Mouse (Mus musculus): ENCODE measurements at regions not wholly inside any gene's neighbourhood (a gene's known extent, or its start where the extent isn't known, plus 50 kb on each side); places are given as distances from the start of the nearest gene placed in this dataset.

GRCm38 (mm10) chr15:63286026-63286425, 559.0 kb downstream of the Gsdmc2 start:
- H3K27ac ChIP-seq (ENCODE audit: low read length), result no peak overlapping the region
- no peaks in the 10 kb centered on the region for H3K9me3 ChIP-seq (ENCODE audit: control insufficient read depth, low read depth, low read length)
- no peak overlapping the region for H3K4me2 ChIP-seq (replicated peaks; ENCODE audit: low read depth, low read length)
- no peak for ATAC-seq (ENCODE audit: insufficient number of reproducible peaks, insufficient read depth, low FRiP score, low read depth)
- H3K9ac ChIP-seq (replicated peaks; ENCODE audit: low read depth, low read length), result no peak overlapping the region
- no peaks in the 10 kb centered on the region for H3K4me1 ChIP-seq (ENCODE audit: control insufficient read depth, insufficient read depth, low read length)
- no peaks in the 10 kb centered on the region for H3K36me3 ChIP-seq (ENCODE audit: control insufficient read depth, insufficient read depth, low read length)
- H3K27me3 ChIP-seq (ENCODE audit: control insufficient read depth, insufficient read depth, low read length), result no peaks in the 10 kb centered on the region
- no peak overlapping the region for H3K4me3 ChIP-seq (ENCODE audit: low read depth, low read length)
- WGBS, result 76% methylated on average over 1 of the region's 1 CpGs

- 92% methylated on average over 2 of the region's 2 CpGs for WGBS
- H3K9me3 ChIP-seq (ENCODE audit: control insufficient read depth, low read depth, low read length), result no peaks in the 10 kb centered on the region
- no peak for ATAC-seq (ENCODE audit: insufficient number of reproducible peaks, insufficient read depth, low FRiP score, low read depth)
Measured at GRCm38 (mm10) chr15:63270381-63270780, 574.6 kb downstream of the Gsdmc2 start.

GRCm38 (mm10) chr15:63265845-63266244, 579.1 kb downstream of the Gsdmc2 start:
- H3K27ac ChIP-seq (ENCODE audit: low read length), result no peak overlapping the region
- no peaks in the 10 kb centered on the region for H3K36me3 ChIP-seq (ENCODE audit: control insufficient read depth, insufficient read depth, low read length)
- H3K4me1 ChIP-seq (ENCODE audit: control insufficient read depth, insufficient read depth, low read length), result no peaks in the 10 kb centered on the region
- H3K4me2 ChIP-seq (replicated peaks; ENCODE audit: low read depth, low read length), result no peak overlapping the region
- H3K9ac ChIP-seq (replicated peaks; ENCODE audit: low read depth, low read length), result no peak overlapping the region
- ATAC-seq (ENCODE audit: insufficient number of reproducible peaks, insufficient read depth, low FRiP score, low read depth), result no peak
- no peaks in the 10 kb centered on the region for H3K27me3 ChIP-seq (ENCODE audit: control insufficient read depth, insufficient read depth, low read length)
- 86% methylated on average over 1 of the region's 1 CpGs for WGBS
- no peaks in the 10 kb centered on the region for H3K9me3 ChIP-seq (ENCODE audit: control insufficient read depth, low read depth, low read length)
- H3K4me3 ChIP-seq (ENCODE audit: low read depth, low read length), result no peak overlapping the region

More at GRCm38 (mm10) chr15:63270381-63270780, 574.6 kb downstream of the Gsdmc2 start:
- Histone ChIP-seq H3K4me1 (ENCODE audit: control insufficient read depth, insufficient read depth, low read length) (no peaks in the 10 kb centered on the region), H3K27ac (ENCODE audit: low read length) (no peak overlapping the region), H3K4me2 (replicated peaks; ENCODE audit: low read depth, low read length) (no peak overlapping the region), H3K4me3 (ENCODE audit: low read depth, low read length) (no peak overlapping the region), H3K36me3 (ENCODE audit: control insufficient read depth, insufficient read depth, low read length) (no peaks in the 10 kb centered on the region), H3K9ac (replicated peaks; ENCODE audit: low read depth, low read length) (no peak overlapping the region), H3K27me3 (ENCODE audit: control insufficient read depth, insufficient read depth, low read length) (no peaks in the 10 kb centered on the region)

- WGBS, result 78% methylated on average over 2 of the region's 2 CpGs
- H3K4me1 ChIP-seq (ENCODE audit: control insufficient read depth, insufficient read depth, low read length), result no peaks in the 10 kb centered on the region
Measured at GRCm38 (mm10) chr15:63255736-63256135, 589.2 kb downstream of the Gsdmc2 start.

GRCm38 (mm10) chr15:63252781-63253340, 592.1 kb downstream of the Gsdmc2 start:
- ATAC-seq (ENCODE audit: insufficient number of reproducible peaks, insufficient read depth, low FRiP score, low read depth), result no peak
- no peaks in the 10 kb centered on the region for H3K4me1 ChIP-seq (ENCODE audit: control insufficient read depth, insufficient read depth, low read length)
- H3K4me2 ChIP-seq (replicated peaks; ENCODE audit: low read depth, low read length), result no peak overlapping the region
- H3K27ac ChIP-seq (ENCODE audit: low read length), result no peak overlapping the region
- WGBS, result 47% methylated on average over 1 of the region's 1 CpGs
- no peaks in the 10 kb centered on the region for H3K36me3 ChIP-seq (ENCODE audit: control insufficient read depth, insufficient read depth, low read length)
- no peak overlapping the region for H3K9ac ChIP-seq (replicated peaks; ENCODE audit: low read depth, low read length)
- no peaks in the 10 kb centered on the region for H3K9me3 ChIP-seq (ENCODE audit: control insufficient read depth, low read depth, low read length)
- H3K27me3 ChIP-seq (ENCODE audit: control insufficient read depth, insufficient read depth, low read length), result no peaks in the 10 kb centered on the region
- H3K4me3 ChIP-seq (ENCODE audit: low read depth, low read length), result no peak overlapping the region

More at GRCm38 (mm10) chr15:63255736-63256135, 589.2 kb downstream of the Gsdmc2 start:
- Histone ChIP-seq H3K4me3 (ENCODE audit: low read depth, low read length) (no peak overlapping the region), H3K9me3 (ENCODE audit: control insufficient read depth, low read depth, low read length) (no peaks in the 10 kb centered on the region), H3K9ac (replicated peaks; ENCODE audit: low read depth, low read length) (no peak overlapping the region), H3K27me3 (ENCODE audit: control insufficient read depth, insufficient read depth, low read length) (no peaks in the 10 kb centered on the region), H3K27ac (ENCODE audit: low read length) (no peak overlapping the region), H3K36me3 (ENCODE audit: control insufficient read depth, insufficient read depth, low read length) (no peaks in the 10 kb centered on the region), H3K4me2 (replicated peaks; ENCODE audit: low read depth, low read length) (no peak overlapping the region)
- no peak for ATAC-seq (ENCODE audit: insufficient number of reproducible peaks, insufficient read depth, low FRiP score, low read depth)

- WGBS, result 73% methylated on average over 3 of the region's 3 CpGs
- Histone ChIP-seq H3K36me3 (ENCODE audit: control insufficient read depth, insufficient read depth, low read length) (no peaks in the 10 kb centered on the region), H3K4me2 (replicated peaks; ENCODE audit: low read depth, low read length) (no peak overlapping the region), H3K4me3 (ENCODE audit: low read depth, low read length) (no peak overlapping the region), H3K27me3 (ENCODE audit: control insufficient read depth, insufficient read depth, low read length) (no peaks in the 10 kb centered on the region), H3K4me1 (ENCODE audit: control insufficient read depth, insufficient read depth, low read length) (no peaks in the 10 kb centered on the region), H3K9me3 (ENCODE audit: control insufficient read depth, low read depth, low read length) (no peaks in the 10 kb centered on the region), H3K9ac (replicated peaks; ENCODE audit: low read depth, low read length) (no peak overlapping the region), H3K27ac (ENCODE audit: low read length) (no peak overlapping the region)
- no peak for ATAC-seq (ENCODE audit: insufficient number of reproducible peaks, insufficient read depth, low FRiP score, low read depth)
Measured at GRCm38 (mm10) chr15:63238601-63239000, 606.4 kb downstream of the Gsdmc2 start.

GRCm38 (mm10) chr15:63218393-63219060, 626.5 kb downstream of the Gsdmc2 start:
- Histone ChIP-seq H3K36me3 (ENCODE audit: control insufficient read depth, insufficient read depth, low read length) (no peaks in the 10 kb centered on the region), H3K4me2 (replicated peaks; ENCODE audit: low read depth, low read length) (no peak overlapping the region), H3K9ac (replicated peaks; ENCODE audit: low read depth, low read length) (no peak overlapping the region), H3K4me3 (ENCODE audit: low read depth, low read length) (no peak overlapping the region), H3K9me3 (ENCODE audit: control insufficient read depth, low read depth, low read length) (no peaks in the 10 kb centered on the region), H3K27ac (ENCODE audit: low read length) (no peak overlapping the region), H3K4me1 (ENCODE audit: control insufficient read depth, insufficient read depth, low read length) (no peaks in the 10 kb centered on the region), H3K27me3 (ENCODE audit: control insufficient read depth, insufficient read depth, low read length) (no peaks in the 10 kb centered on the region)
- 67% methylated on average over 2 of the region's 2 CpGs for WGBS
- no peak for ATAC-seq (ENCODE audit: insufficient number of reproducible peaks, insufficient read depth, low FRiP score, low read depth)

GRCm38 (mm10) chr15:63205150-63205549, 639.8 kb downstream of the Gsdmc2 start:
- no peak overlapping the region for H3K9ac ChIP-seq (replicated peaks; ENCODE audit: low read depth, low read length)
- H3K27ac ChIP-seq (ENCODE audit: low read length), result no peak overlapping the region
- ATAC-seq (ENCODE audit: insufficient number of reproducible peaks, insufficient read depth, low FRiP score, low read depth), result no peak
- no peaks in the 10 kb centered on the region for H3K27me3 ChIP-seq (ENCODE audit: control insufficient read depth, insufficient read depth, low read length)
- no peaks in the 10 kb centered on the region for H3K9me3 ChIP-seq (ENCODE audit: control insufficient read depth, low read depth, low read length)
- 100% methylated on average over 1 of the region's 1 CpGs for WGBS
- no peak overlapping the region for H3K4me2 ChIP-seq (replicated peaks; ENCODE audit: low read depth, low read length)
- no peak overlapping the region for H3K4me3 ChIP-seq (ENCODE audit: low read depth, low read length)
- H3K36me3 ChIP-seq (ENCODE audit: control insufficient read depth, insufficient read depth, low read length), result no peaks in the 10 kb centered on the region
- H3K4me1 ChIP-seq (ENCODE audit: control insufficient read depth, insufficient read depth, low read length), result no peaks in the 10 kb centered on the region

- H3K27ac ChIP-seq (ENCODE audit: low read length), result no peak overlapping the region
Measured at GRCm38 (mm10) chr15:63195031-63195430, 649.9 kb downstream of the Gsdmc2 start.

More at GRCm38 (mm10) chr15:63195031-63195430, 649.9 kb downstream of the Gsdmc2 start:
- 78% methylated on average over 2 of the region's 2 CpGs for WGBS
- no peak overlapping the region for H3K4me3 ChIP-seq (ENCODE audit: low read depth, low read length)
- H3K9me3 ChIP-seq (ENCODE audit: control insufficient read depth, low read depth, low read length), result no peaks in the 10 kb centered on the region
- no peak overlapping the region for H3K9ac ChIP-seq (replicated peaks; ENCODE audit: low read depth, low read length)
- no peaks in the 10 kb centered on the region for H3K36me3 ChIP-seq (ENCODE audit: control insufficient read depth, insufficient read depth, low read length)
- ATAC-seq (ENCODE audit: insufficient number of reproducible peaks, insufficient read depth, low FRiP score, low read depth), result no peak
- H3K4me1 ChIP-seq (ENCODE audit: control insufficient read depth, insufficient read depth, low read length), result no peaks in the 10 kb centered on the region
- H3K4me2 ChIP-seq (replicated peaks; ENCODE audit: low read depth, low read length), result no peak overlapping the region
- no peaks in the 10 kb centered on the region for H3K27me3 ChIP-seq (ENCODE audit: control insufficient read depth, insufficient read depth, low read length)
